Mouse (Mus musculus) WW6 (cell line): ENCODE measurements around the gene Arl15.

Experiments used
- DNase-seq: peaks from one replicate; pipeline ENCODE4 v3.0.0-alpha.2; 2013; ENCODE audit warnings: low read depth, low spot score

Arl15 gene

GRCm38 (mm10) chr13:114095440-114095839 lies 301.1 kb downstream of the Arl15 start:
- no peak for DNase-seq

DNA sequence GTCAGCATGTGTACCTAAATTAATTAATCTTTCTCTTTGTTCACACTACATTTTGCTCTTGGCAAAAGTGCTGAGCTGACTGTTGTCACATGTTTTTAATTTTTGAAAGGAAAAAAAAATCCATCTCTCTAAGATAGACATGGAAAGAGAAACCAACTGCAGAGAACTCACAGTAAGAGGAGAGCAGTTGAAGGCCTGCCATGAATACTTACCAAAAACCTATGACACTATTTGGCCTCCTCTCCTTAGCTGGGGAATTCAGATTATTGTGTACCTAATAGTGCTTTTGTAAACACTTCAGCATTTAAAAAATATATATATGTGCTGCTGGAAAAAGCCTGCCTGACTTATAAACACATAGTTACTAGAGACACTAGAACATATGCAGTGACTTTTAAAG lies 302.1 kb downstream of the Arl15 start:
- DNase-seq = no peak

DNA sequence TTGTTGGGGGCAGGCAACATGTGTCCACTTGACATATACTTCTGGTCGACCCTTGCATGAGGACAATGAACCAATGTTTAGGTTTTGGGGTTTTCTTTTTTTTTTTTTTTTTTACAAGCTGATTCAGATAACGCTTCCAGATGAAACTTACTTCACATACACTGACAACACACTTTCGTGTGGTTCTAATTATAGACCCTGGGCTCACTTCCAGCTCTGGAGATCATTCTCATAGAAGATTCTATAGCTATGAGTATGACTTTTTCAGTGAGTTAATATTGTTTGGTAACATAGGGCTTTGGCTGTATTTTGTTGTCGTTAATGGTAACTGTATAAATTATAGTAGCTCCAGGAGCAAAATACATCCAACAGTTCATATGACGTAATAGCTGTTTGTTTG lies 306.9 kb downstream of the Arl15 start:
- DNase-seq = no peak

GRCm38 (mm10) chr13:114106083-114106482 lies 311.8 kb downstream of the Arl15 start:
- no peak for DNase-seq

DNA sequence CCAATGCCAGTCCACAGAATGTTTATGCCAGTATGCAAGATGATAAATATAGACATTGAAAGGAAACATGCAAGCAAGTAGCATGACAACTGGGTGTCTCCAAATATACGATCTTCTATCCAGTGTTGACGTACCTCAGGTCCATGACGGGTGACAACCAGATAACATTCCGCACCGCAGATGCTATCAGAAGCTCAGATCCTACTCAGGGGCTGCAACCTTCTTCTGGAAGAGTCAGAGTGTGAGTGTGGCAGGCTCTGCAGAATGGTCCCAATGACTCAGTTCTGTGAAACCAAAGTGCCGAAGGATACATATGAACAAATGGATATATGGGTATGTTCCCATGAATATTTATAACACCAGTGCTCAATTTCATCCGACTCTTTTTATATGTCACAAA lies 313.2 kb downstream of the Arl15 start:
- no peak for DNase-seq

DNA sequence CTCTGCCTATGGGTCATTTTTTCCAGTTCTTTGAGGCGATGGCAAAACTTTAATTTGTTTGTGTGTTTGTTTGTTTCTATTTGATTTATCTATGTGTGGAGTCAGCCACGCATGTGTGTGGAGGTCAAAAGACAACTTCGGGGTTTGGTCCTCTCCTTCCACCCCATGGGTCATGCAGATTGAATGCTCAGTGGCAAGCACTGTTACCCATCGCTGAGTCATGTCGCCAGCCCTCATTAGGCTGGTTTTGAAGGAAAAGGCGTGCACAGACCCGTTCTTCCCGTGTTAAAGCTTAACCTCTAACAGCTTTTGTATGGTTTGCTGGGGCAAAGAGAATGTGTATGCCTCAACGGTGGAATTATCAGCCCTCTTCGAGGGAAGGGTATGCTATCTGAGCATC lies 315.1 kb downstream of the Arl15 start:
- no peak for DNase-seq

DNA sequence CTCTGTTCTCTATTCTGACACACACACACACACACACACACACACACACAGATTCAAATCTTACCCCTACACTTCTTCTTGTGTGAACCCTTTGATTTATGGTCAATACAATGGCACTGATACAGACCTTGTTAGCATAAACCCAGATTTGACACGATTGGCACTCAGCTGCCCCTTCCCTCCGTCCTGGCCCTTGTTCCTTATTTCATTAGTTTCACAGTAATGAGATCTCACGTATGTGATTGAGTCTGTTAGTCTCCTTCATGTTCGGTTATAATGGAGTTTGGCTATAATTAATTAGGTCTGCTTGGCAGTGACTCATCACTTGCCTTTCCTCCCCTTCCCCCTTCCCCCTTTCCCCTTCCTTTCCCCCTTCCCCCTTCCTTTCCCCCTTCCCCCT lies 315.5 kb downstream of the Arl15 start:
- DNase-seq = no peak

- DNase-seq = no peak
Measured at GRCm38 (mm10) chr13:114113516-114113915, 319.2 kb downstream of the Arl15 start.

GRCm38 (mm10) chr13:114114586-114114985 lies 320.3 kb downstream of the Arl15 start:
- no peak for DNase-seq

- DNase-seq = no peak
Measured at GRCm38 (mm10) chr13:114115106-114115505, 320.8 kb downstream of the Arl15 start.

- no peak for DNase-seq
Measured at GRCm38 (mm10) chr13:114118104-114118830, 324.0 kb downstream of the Arl15 start.

GRCm38 (mm10) chr13:114119816-114120215 lies 325.5 kb downstream of the Arl15 start:
- DNase-seq = no peak

GRCm38 (mm10) chr13:114121591-114121990 lies 327.3 kb downstream of the Arl15 start:
- no peak for DNase-seq

DNA sequence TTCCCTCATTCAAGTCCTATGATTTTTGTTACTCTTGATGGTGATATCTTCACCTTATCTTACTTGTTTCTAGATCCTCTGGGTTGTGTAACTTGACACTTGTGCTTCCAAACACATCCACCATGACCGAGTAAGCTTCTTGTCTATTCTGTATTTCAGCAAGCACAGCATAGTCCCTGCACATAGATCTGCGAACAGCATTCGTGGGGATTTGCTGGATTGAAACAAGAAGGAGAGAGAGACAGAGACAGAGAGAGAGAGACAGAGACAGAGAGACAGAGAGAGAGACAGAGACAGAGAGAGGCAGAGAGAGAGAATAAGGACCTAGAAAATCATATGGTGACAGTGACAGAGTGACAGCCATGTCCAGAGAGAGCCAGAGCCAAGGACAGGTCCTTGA lies 329.1 kb downstream of the Arl15 start:
- DNase-seq = no peak

DNA sequence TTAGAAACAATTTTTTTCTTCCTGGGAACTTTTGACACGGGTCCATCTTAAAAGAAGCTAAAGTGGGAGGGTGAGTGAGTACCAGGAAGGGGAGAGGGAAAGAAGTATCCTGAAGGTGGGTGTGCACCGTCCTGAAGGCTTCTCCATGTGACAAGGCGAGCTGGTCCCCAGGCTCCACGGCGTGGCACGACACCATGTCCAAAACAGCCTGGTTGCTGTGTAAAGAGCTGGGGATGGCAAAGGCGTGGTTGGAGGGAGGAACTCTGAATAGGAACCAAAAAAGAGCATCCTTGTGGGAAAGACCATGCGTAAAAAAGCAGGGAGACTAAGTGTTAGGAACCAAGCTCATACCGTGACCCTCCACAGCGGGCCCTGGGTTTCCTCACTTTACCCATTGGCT lies 330.1 kb downstream of the Arl15 start:
- DNase-seq = no peak

DNA sequence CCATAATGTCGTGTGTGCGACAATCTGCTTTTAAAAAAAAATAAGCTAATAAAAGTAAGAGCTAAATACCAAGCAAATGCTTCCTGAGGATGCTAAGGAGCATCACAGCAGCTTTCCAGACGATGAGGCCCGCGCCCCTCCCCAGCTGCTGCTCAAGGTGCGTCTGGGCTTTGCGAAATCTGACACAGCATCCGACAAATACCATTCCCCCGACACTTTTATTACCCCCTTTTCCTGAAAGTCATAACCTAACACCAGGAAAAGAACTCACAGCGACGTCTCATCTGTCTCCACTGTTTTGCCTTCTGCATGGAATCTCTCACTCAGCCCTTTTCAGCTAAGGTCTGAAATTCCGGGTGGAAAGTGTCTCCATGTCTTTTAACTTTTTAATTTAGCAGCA lies 330.7 kb downstream of the Arl15 start:
- DNase-seq = no peak

- no peak for DNase-seq
Measured at GRCm38 (mm10) chr13:114128366-114128765, 334.1 kb downstream of the Arl15 start.

GRCm38 (mm10) chr13:114129986-114130385 lies 335.7 kb downstream of the Arl15 start:
- DNase-seq = no peak

DNA sequence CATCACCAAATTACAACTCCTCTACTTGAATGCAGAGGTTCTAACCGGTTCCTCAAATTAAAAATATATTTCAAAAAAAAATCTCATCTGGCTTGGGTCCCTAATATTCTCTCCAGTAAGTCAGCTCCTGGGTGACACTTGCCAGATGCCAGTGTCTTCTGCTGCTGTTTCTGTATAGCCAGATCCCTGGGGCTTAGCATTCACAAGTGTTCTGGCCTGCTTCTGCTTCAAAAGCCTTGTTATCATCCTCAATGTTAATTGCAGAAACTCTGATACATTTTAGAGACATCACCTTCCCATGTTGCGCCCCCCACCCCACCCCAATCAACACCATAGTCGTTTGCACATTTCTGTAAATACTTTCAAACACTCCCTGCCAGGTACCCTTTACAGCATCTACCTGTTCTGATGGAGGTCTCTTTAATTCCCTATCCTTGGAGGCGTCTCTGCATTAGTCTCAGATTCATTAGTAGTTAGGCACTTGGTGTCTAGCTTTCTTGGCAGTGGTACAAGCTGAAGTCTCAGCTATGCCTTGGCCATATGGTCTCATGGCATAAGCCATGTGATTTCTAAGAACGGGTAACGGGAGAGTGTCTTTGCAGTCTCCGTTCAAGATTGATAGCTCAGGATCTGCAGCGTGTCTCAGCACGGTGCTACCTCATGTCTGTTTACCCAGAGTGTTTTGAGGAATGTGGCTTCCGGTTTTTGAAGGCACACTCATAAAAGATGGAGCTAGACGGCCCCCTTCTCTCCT lies 336.4 kb downstream of the Arl15 start:
- no peak for DNase-seq

- no peak for DNase-seq
Measured at GRCm38 (mm10) chr13:114138921-114139320, 344.6 kb downstream of the Arl15 start.

DNA sequence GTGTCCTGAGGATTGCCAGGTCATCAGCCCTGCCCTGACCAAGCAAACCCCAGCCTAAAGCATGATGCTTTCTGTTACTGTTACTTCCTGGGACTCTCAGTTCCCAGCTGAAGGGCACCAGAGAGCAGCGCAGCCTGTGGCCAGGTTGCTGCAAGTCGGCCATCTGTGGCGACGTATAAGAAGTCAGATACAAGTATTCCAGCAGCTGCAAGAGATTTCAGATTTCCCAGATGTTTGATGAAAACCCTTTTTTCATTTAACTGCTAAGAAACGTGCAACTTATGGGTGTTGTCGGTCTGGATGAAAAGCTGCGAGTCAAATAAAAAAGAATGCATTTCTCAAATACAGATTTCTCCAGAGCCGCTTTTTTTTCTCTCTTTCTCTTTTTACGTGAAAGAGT lies 345.3 kb downstream of the Arl15 start:
- no peak for DNase-seq

- DNase-seq = no peak
Measured at GRCm38 (mm10) chr13:114142826-114143225, 348.5 kb downstream of the Arl15 start.

- DNase-seq = no peak
Measured at GRCm38 (mm10) chr13:114143247-114143646, 348.9 kb downstream of the Arl15 start.
